Comparison of ENCODE assay signal across 8 mouse cellular contexts in the genomic region with DNA sequence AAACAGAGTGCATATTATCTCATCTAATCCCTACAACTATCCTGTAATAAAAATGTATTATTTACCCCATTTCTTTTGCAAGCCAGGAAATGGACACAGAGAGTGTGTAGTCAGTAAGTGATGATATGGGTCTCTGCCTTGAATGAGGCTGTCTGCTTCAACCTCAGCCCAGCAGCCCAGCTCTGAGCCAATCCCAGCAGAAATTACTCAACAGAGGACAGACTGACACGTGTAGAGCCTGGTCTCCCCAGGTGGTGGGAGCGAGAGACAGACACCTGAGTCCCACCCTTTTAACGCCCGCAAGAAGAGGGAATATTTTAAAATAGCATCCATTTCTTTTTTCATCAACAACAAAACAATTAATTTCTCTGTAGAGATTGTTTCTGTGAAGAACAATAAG.
DNase-seq lines count a peak whose midpoint lies in the region; ATAC-seq lines count a peak whose summit lies in the region.
"Had no signal": no experiment of that assay in that cellular context is flagged by ENCODE, and none has a peak within 500 bp of the region (broad histone marks: within the 10 kb centered on the region; RNA-seq: fewer than 3 reads in every experiment).

No protein-coding gene starts in this region.

- DNase-seq in lung, postnatal 14 days, result no peak
- DNase-seq in limb, embryonic 10.5 days (ENCODE audit: low spot score), result no peak
- DNase-seq in urinary bladder, adult 2 months (ENCODE audit: low spot score), result no peak
- DNase-seq: thymus, postnatal 14 days had no signal

- peaks cover 2% of the 10 kb centered on the region; the same call in 1 of the 2 replicates for H3K4me1 ChIP-seq in lung, embryonic 16.5 days (replicated peaks; ENCODE audit: control insufficient read depth, insufficient read depth, low read length)
- H3K4me1 ChIP-seq in forebrain, embryonic 15.5 days, result peaks cover 13% of the 10 kb centered on the region
- peaks cover 19% of the 10 kb centered on the region for H3K4me1 ChIP-seq in limb, embryonic 10.5 days
- 0 out of 2 replicates have a peak, but pooled peaks cover 12% of the 10 kb centered on the region for H3K4me1 ChIP-seq in stomach, embryonic 16.5 days (ENCODE audit: control insufficient read depth, insufficient read depth, low read length)

- 41% methylated on average over 4 of the region's 4 CpGs for WGBS in lung, embryonic 16.5 days
- WGBS in forebrain, embryonic 15.5 days, result 6% methylated on average over 4 of the region's 4 CpGs
- 25% methylated on average over 4 of the region's 4 CpGs for WGBS in limb, embryonic 10.5 days
- WGBS in stomach, embryonic 16.5 days, result 41% methylated on average over 4 of the region's 4 CpGs

- no peak for ATAC-seq in lung, embryonic 16.5 days (ENCODE audit: low read depth)
- ATAC-seq in forebrain, embryonic 15.5 days (replicated peaks), result no peak
- no peak for ATAC-seq in stomach, embryonic 16.5 days (ENCODE audit: insufficient read depth, low FRiP score)
- no peak for ATAC-seq in monocyte, adult 5-6 weeks (replicated peaks; ENCODE audit: insufficient number of reproducible peaks, low FRiP score, low TSS enrichment, poor library complexity, severe bottlenecking)

- H3K4me3 ChIP-seq in lung, embryonic 16.5 days (ENCODE audit: low read length), result no peak overlapping the region
- H3K4me3 ChIP-seq in forebrain, embryonic 15.5 days, result peak overlapping the region; percentile 27
- peak overlapping the region; percentile 46 for H3K4me3 ChIP-seq in limb, embryonic 10.5 days
- H3K4me3 ChIP-seq in stomach, embryonic 16.5 days (replicated peaks; ENCODE audit: low read length), result no peak overlapping the region

- no peak overlapping the region for H3K27ac ChIP-seq in lung, embryonic 16.5 days (ENCODE audit: low read length)
- H3K27ac ChIP-seq in forebrain, embryonic 15.5 days (replicated peaks), result 0 out of 2 replicates have a peak overlapping the region, but pooled peaks have one; percentile 22
- H3K27ac ChIP-seq in limb, embryonic 10.5 days, result no peak overlapping the region
- H3K27ac ChIP-seq in stomach, embryonic 16.5 days (ENCODE audit: low read length), result no peak overlapping the region

- H3K9ac ChIP-seq in lung, embryonic 16.5 days (ENCODE audit: low read length), result no peak overlapping the region
- no peak overlapping the region for H3K9ac ChIP-seq in forebrain, embryonic 15.5 days (replicated peaks)
- H3K9ac ChIP-seq in stomach, embryonic 16.5 days (ENCODE audit: low read length), result no peak overlapping the region

- H3K4me2 ChIP-seq in lung, embryonic 16.5 days (ENCODE audit: low read depth, low read length), result peak overlapping the region; percentile 50; the same call in 1 of the 2 replicates
- peak overlapping the region; percentile 46 for H3K4me2 ChIP-seq in forebrain, embryonic 15.5 days (replicated peaks)
- H3K4me2 ChIP-seq in stomach, embryonic 16.5 days (ENCODE audit: low read depth, low read length), result peak overlapping the region; percentile 56

- no peaks in the 10 kb centered on the region for H3K36me3 ChIP-seq in lung, embryonic 16.5 days (ENCODE audit: control insufficient read depth, insufficient read depth, low read length)
- no peaks in the 10 kb centered on the region for H3K36me3 ChIP-seq in forebrain, embryonic 15.5 days
- no peaks in the 10 kb centered on the region for H3K36me3 ChIP-seq in limb, embryonic 10.5 days
- no peaks in the 10 kb centered on the region for H3K36me3 ChIP-seq in stomach, embryonic 16.5 days (ENCODE audit: control insufficient read depth, insufficient read depth, low read length)

- no peaks in the 10 kb centered on the region for H3K27me3 ChIP-seq in lung, embryonic 16.5 days (ENCODE audit: control insufficient read depth, insufficient read depth, low read depth, low read length)
- no peaks in the 10 kb centered on the region for H3K27me3 ChIP-seq in forebrain, embryonic 15.5 days
- H3K27me3 ChIP-seq in limb, embryonic 10.5 days (ENCODE audit: low read depth, poor library complexity, severe bottlenecking), result no peaks in the 10 kb centered on the region
- H3K27me3 ChIP-seq in stomach, embryonic 16.5 days (ENCODE audit: control insufficient read depth, insufficient read depth, low read length), result no peaks in the 10 kb centered on the region

- H3K9me3 ChIP-seq in lung, embryonic 16.5 days (ENCODE audit: control insufficient read depth, low read length), result no peaks in the 10 kb centered on the region
- H3K9me3 ChIP-seq in forebrain, embryonic 15.5 days, result no peaks in the 10 kb centered on the region
- H3K9me3 ChIP-seq in limb, embryonic 10.5 days (replicated peaks), result no peaks in the 10 kb centered on the region
- no peaks in the 10 kb centered on the region for H3K9me3 ChIP-seq in stomach, embryonic 16.5 days (replicated peaks; ENCODE audit: control insufficient read depth, low read length)

Comparison
In these comparisons a context has a peak if more than half of its experiments do, and no peak if none do; other contexts are left out.
1. H3K4me3 ChIP-seq: peak in forebrain, embryonic 15.5 days (single experiment) and limb, embryonic 10.5 days (single experiment); none in lung, embryonic 16.5 days (single experiment) and stomach, embryonic 16.5 days (single experiment).
2. Peak in every context shown above with its lines, with median percentiles within 50 percentile points of each other: H3K4me2 ChIP-seq.